22 mouse cellular contexts compared by ENCODE assay signal in genomic region chr10:17486011-17486410, GRCm38 (mm10).
"Had no signal": no experiment of that assay in that cellular context is flagged by ENCODE, and none has a peak within 500 bp of the region (broad histone marks: within the 10 kb centered on the region; RNA-seq: fewer than 3 reads in every experiment).

No protein-coding gene starts in this region.

- H3K36me3 ChIP-seq: heart, embryonic 13.5 days; heart, embryonic 15.5 days; hindbrain, embryonic 10.5 days; hindbrain, embryonic 12.5 days; intestine, embryonic 15.5 days; limb, embryonic 13.5 days; limb, embryonic 15.5 days; liver, embryonic 12.5 days had no signal

- H3K4me3 ChIP-seq: heart, adult 2 months; heart, embryonic 13.5 days; heart, embryonic 15.5 days; hindbrain, embryonic 10.5 days; hindbrain, embryonic 12.5 days; intestine, embryonic 15.5 days; limb, embryonic 13.5 days; limb, embryonic 15.5 days; liver, embryonic 12.5 days had no signal

- H3K27me3 ChIP-seq: heart, embryonic 13.5 days; heart, embryonic 15.5 days; hindbrain, embryonic 12.5 days; intestine, embryonic 15.5 days; limb, embryonic 13.5 days; limb, embryonic 15.5 days; liver, embryonic 12.5 days had no signal

- DNase-seq: gastrocnemius, postnatal 14 days; heart, adult 2 months; heart, postnatal 4 days; kidney, adult 18-20 months; kidney, adult 8-10 months; kidney, postnatal 10 days; kidney, postnatal 25 days; layer of hippocampus, postnatal 36 days; left cerebral cortex, postnatal 4 days had no signal

- H3K9ac ChIP-seq: heart, embryonic 13.5 days; heart, embryonic 15.5 days; hindbrain, embryonic 12.5 days; hindbrain, embryonic 14.5 days; intestine, embryonic 15.5 days; limb, embryonic 13.5 days; limb, embryonic 15.5 days; liver, embryonic 12.5 days; liver, embryonic 14.5 days had no signal

- H3K27ac ChIP-seq: heart, adult 2 months; heart, embryonic 13.5 days; heart, embryonic 15.5 days; hindbrain, embryonic 10.5 days; hindbrain, embryonic 12.5 days; hindbrain, embryonic 14.5 days; intestine, embryonic 15.5 days; limb, embryonic 13.5 days; limb, embryonic 15.5 days; liver, embryonic 12.5 days; liver, embryonic 14.5 days had no signal

- H3K9me3 ChIP-seq: heart, embryonic 13.5 days; heart, embryonic 15.5 days; hindbrain, embryonic 10.5 days; hindbrain, embryonic 12.5 days; intestine, embryonic 15.5 days; limb, embryonic 13.5 days; limb, embryonic 15.5 days; liver, embryonic 12.5 days had no signal

- H3K4me1 ChIP-seq: heart, embryonic 15.5 days; hindbrain, embryonic 12.5 days; intestine, embryonic 15.5 days; limb, embryonic 13.5 days; limb, embryonic 15.5 days had no signal

- ATAC-seq: hindbrain, embryonic 16.5 days; inflammation-experienced regulatory T-cells, adult 6 months; intestine, embryonic 15.5 days; intestine, postnatal 0 days had no signal
